Mouse (Mus musculus) forebrain, postnatal 0 days (tissue): ENCODE measurements around the gene Spaca4. TPM values are rescaled to one million over a fixed set of nuclear protein-coding genes. Genes with fewer than 3 reads are reported as not detected.

Source experiments
- ATAC-seq: fragments of 200-750 bp; cut with Nextera tagmentation; 2 replicates; pipeline ENCODE4 v1.8.0; 2017; ENCODE audit warnings: mild to moderate bottlenecking, moderate library complexity
- DNase-seq: peaks from one replicate; pipeline ENCODE4 v3.0.0-alpha.2; 2015
- H3K27ac ChIP-seq: fragments of 300-500 bp; sonication (generic); 2 replicates; pipeline ENCODE4 v1.5.1; 2014; ENCODE audit warnings: low read depth, mild to moderate bottlenecking, antibody characterized with exemption, low read length, moderate library complexity, mixed read lengths
- H3K27me3 ChIP-seq: fragments of 300-500 bp; sonication (generic); 2 replicates; pipeline ENCODE4 v1.6.1; 2014; ENCODE audit warnings: mild to moderate bottlenecking, low read length, mixed read lengths; ENCODE audit not compliant: insufficient read depth
- H3K36me3 ChIP-seq: fragments of 300-500 bp; sonication (generic); 2 replicates; pipeline ENCODE4 v1.6.1; 2014; ENCODE audit warnings: mild to moderate bottlenecking, moderate library complexity; ENCODE audit not compliant: insufficient read depth
- H3K4me1 ChIP-seq: fragments of 300-500 bp; sonication (generic); 2 replicates; pipeline ENCODE4 v1.6.1; 2014; ENCODE audit warnings: antibody characterized with exemption; ENCODE audit not compliant: insufficient read depth
- H3K4me2 ChIP-seq: fragments of 300-500 bp; sonication (generic); 2 replicates; pipeline ENCODE4 v1.6.1; 2014; ENCODE audit warnings: low read depth, mild to moderate bottlenecking, moderate library complexity
- H3K4me3 ChIP-seq: fragments of 300-500 bp; sonication (generic); 2 replicates; pipeline ENCODE4 v1.5.1; 2014; ENCODE audit warnings: low read depth, low read length, mixed read lengths
- H3K9ac ChIP-seq: fragments of 300-500 bp; sonication (generic); 2 replicates; pipeline ENCODE4 v1.6.1; 2014; ENCODE audit warnings: mild to moderate bottlenecking
- H3K9me3 ChIP-seq: fragments of 300-500 bp; sonication (generic); 2 replicates; pipeline ENCODE4 v1.6.1; 2016; ENCODE audit warnings: low read length
- CTCF ChIP-seq: sonication (generic); IDR thresholded peaks from 2 replicates; pipeline ENCODE4 v1.5.1; 2016; ENCODE audit warnings: antibody characterized with exemption, control low read depth, low read depth
- WGBS: fragments of 180-500 bp; shearing (Covaris S2); extraction: QIAGEN DNeasy Blood & Tissue Kit; methylation state at CpG from one replicate; pipeline ENCODE4 v1.1.7; 2014; 5-methylcytosine and 5-hydroxymethylcytosine counted together
- polyA plus RNA-seq: library from polyadenylated mRNA; unstranded; fragments of >200 nt; fragmentation: Nextera tagmentation; extraction: Ambion mirVana; gene quantifications from 2 replicates; pipeline ENCODE4 v1.2.1, GENCODE M21; 2015
- total RNA-seq: library from RNA; depleted of rRNA; stranded (reverse); fragments of >200 nt; gene quantifications from 2 replicates; pipeline ENCODE4 v1.2.3, GENCODE M21; 2014; rRNA removed

Gene Spaca4
- total and polyA plus RNA-seq, 2 experiments from 2014 or later: not detected

- Histone ChIP-seq H3K27ac (no peak overlapping the region), H3K27me3 (no peaks in the 10 kb centered on the region), H3K4me3 (no peak overlapping the region), H3K9me3 (no peaks in the 10 kb centered on the region), H3K4me2 (no peak overlapping the region), H3K9ac (no peak overlapping the region), H3K36me3 (no peaks in the 10 kb centered on the region; the same call in 1 of the 2 replicates), H3K4me1 (no peaks in the 10 kb centered on the region)
- no peak for TF ChIP-seq CTCF
- DNase-seq: no peak
- WGBS: 66% methylated on average over 14 of the region's 14 CpGs
- no peak for ATAC-seq
Observed at GRCm38 (mm10) chr7:45679966-45680621, 45.5 kb downstream of the Spaca4 start.

GRCm38 (mm10) chr7:45678513-45678912, 47.1 kb downstream of the Spaca4 start:
- no peak for ATAC-seq
- no peak for DNase-seq
- Histone ChIP-seq H3K4me2 (no peak overlapping the region), H3K36me3 (no peaks in the 10 kb centered on the region; the same call in 1 of the 2 replicates), H3K27me3 (no peaks in the 10 kb centered on the region), H3K4me1 (no peaks in the 10 kb centered on the region), H3K9me3 (no peaks in the 10 kb centered on the region), H3K9ac (no peak overlapping the region), H3K4me3 (no peak overlapping the region), H3K27ac (no peak overlapping the region)
- TF ChIP-seq CTCF: no peak
- WGBS: 92% methylated on average over 14 of the region's 14 CpGs

- Histone ChIP-seq H3K36me3 (no peaks in the 10 kb centered on the region; the same call in 1 of the 2 replicates), H3K4me3 (no peak overlapping the region), H3K4me2 (no peak overlapping the region), H3K9me3 (no peaks in the 10 kb centered on the region), H3K4me1 (no peaks in the 10 kb centered on the region), H3K27me3 (no peaks in the 10 kb centered on the region), H3K27ac (no peak overlapping the region), H3K9ac (no peak overlapping the region)
- DNase-seq (no peak), ATAC-seq (no peak)
- TF ChIP-seq CTCF: no peak
- 80% methylated on average over 7 of the region's 7 CpGs for WGBS
Observed at GRCm38 (mm10) chr7:45677627-45678295, 47.9 kb downstream of the Spaca4 start.

Other genes starting within 250 kb of the Spaca4 start
Only the 30 nearest of the 32 such genes appear.
- 3.5 and 4.9 TPM in 2 replicates for gene Dhdh, start 237.0 kb downstream of the Spaca4 start, total RNA-seq
- gene Dhdh, start 237.0 kb downstream of the Spaca4 start, polyA plus RNA-seq: 1.9 and 3.6 TPM in 2 replicates
- 76.8 and 107 TPM in 2 replicates for gene Nucb1, start 215.4 kb downstream of the Spaca4 start, total RNA-seq
- gene Nucb1, start 215.4 kb downstream of the Spaca4 start, polyA plus RNA-seq: 103 and 122 TPM in 2 replicates
- 17.1 and 23.8 TPM in 2 replicates for gene Ppp1r15a, start 199.5 kb downstream of the Spaca4 start, total RNA-seq
- gene Ppp1r15a, start 199.5 kb downstream of the Spaca4 start, polyA plus RNA-seq: 23.9 and 26.3 TPM in 2 replicates
- 1.2 and 2.9 TPM in 2 replicates for gene Plekha4, start 199.5 kb downstream of the Spaca4 start, total RNA-seq
- gene Plekha4, start 199.5 kb downstream of the Spaca4 start, polyA plus RNA-seq: 1.2 and 1.8 TPM in 2 replicates
- gene Hsd17b14, start 170.9 kb downstream of the Spaca4 start, total RNA-seq: not detected in 2 replicates
- gene Hsd17b14, start 170.9 kb downstream of the Spaca4 start, polyA plus RNA-seq: 0.13 and 0.63 TPM in 2 replicates
- 13.7 and 14.2 TPM in 2 replicates for gene Bcat2, start 155.7 kb downstream of the Spaca4 start, total RNA-seq
- 17.7 and 20.2 TPM in 2 replicates for gene Bcat2, start 155.7 kb downstream of the Spaca4 start, polyA plus RNA-seq
- gene Fgf21, start 110.3 kb downstream of the Spaca4 start, total RNA-seq: not detected in 2 replicates
- not detected in 2 replicates for gene Fgf21, start 110.3 kb downstream of the Spaca4 start, polyA plus RNA-seq
- 0.08 and 0.29 TPM in 2 replicates for gene Fut1, start 108.5 kb downstream of the Spaca4 start, total RNA-seq
- not detected in 2 replicates for gene Fut1, start 108.5 kb downstream of the Spaca4 start, polyA plus RNA-seq
- gene Izumo1, start 104.0 kb downstream of the Spaca4 start, total RNA-seq: 0.08 and 0.14 TPM in 2 replicates
- not detected in 2 replicates for gene Izumo1, start 104.0 kb downstream of the Spaca4 start, polyA plus RNA-seq
- gene Rasip1, start 98.3 kb downstream of the Spaca4 start, total RNA-seq: 26.5 and 37.4 TPM in 2 replicates
- gene Rasip1, start 98.3 kb downstream of the Spaca4 start, polyA plus RNA-seq: 22.8 and 27.2 TPM in 2 replicates
- gene Mamstr, start 85.8 kb downstream of the Spaca4 start, total RNA-seq: 2.2 and 2.8 TPM in 2 replicates
- gene Mamstr, start 85.8 kb downstream of the Spaca4 start, polyA plus RNA-seq: 2.6 TPM in 2 replicates
- gene Fut2, start 59.4 kb downstream of the Spaca4 start, total RNA-seq: 0.15 TPM in 1 of 2 replicates, not detected in the other
- gene Fut2, start 59.4 kb downstream of the Spaca4 start, polyA plus RNA-seq: 0.06 and 0.13 TPM in 2 replicates
- 0.23 and 0.33 TPM in 2 replicates for gene Ntn5, start 41.8 kb downstream of the Spaca4 start, total RNA-seq
- 0.47 and 0.79 TPM in 2 replicates for gene Ntn5, start 41.8 kb downstream of the Spaca4 start, polyA plus RNA-seq
- gene Sec1, start 31.4 kb downstream of the Spaca4 start, total RNA-seq: 0.52 and 0.62 TPM in 2 replicates
- 0.18 and 0.34 TPM in 2 replicates for gene Sec1, start 31.4 kb downstream of the Spaca4 start, polyA plus RNA-seq
- 104 and 122 TPM in 2 replicates for gene Car11, start 26.0 kb downstream of the Spaca4 start, total RNA-seq
- gene Car11, start 26.0 kb downstream of the Spaca4 start, polyA plus RNA-seq: 92.1 and 102 TPM in 2 replicates
- gene Dbp, start 20.7 kb downstream of the Spaca4 start, total RNA-seq: 9.0 and 11.7 TPM in 2 replicates
- gene Dbp, start 20.7 kb downstream of the Spaca4 start, polyA plus RNA-seq: 6.4 and 6.6 TPM in 2 replicates
- gene Rpl18, start 10.4 kb downstream of the Spaca4 start, total RNA-seq: 891 and 1,057 TPM in 2 replicates
- 517 and 655 TPM in 2 replicates for gene Rpl18, start 10.4 kb downstream of the Spaca4 start, polyA plus RNA-seq
- gene Sphk2, start 7.8 kb downstream of the Spaca4 start, total RNA-seq: 19.6 and 21.5 TPM in 2 replicates
- 16.5 and 18.7 TPM in 2 replicates for gene Sphk2, start 7.8 kb downstream of the Spaca4 start, polyA plus RNA-seq
- gene Fam83e, start 4.6 kb downstream of the Spaca4 start, total RNA-seq: 0.31 and 0.33 TPM in 2 replicates
- gene Fam83e, start 4.6 kb downstream of the Spaca4 start, polyA plus RNA-seq: 0.09 TPM in 1 of 2 replicates, not detected in the other
- 128 and 144 TPM in 2 replicates for gene Lmtk3, start 57.9 kb upstream of the Spaca4 start, total RNA-seq
- 8.9 and 12.5 TPM in 2 replicates for gene Lmtk3, start 57.9 kb upstream of the Spaca4 start, polyA plus RNA-seq
- 6.5 and 8.9 TPM in 2 replicates for gene Sult2b1, start 58.9 kb upstream of the Spaca4 start, total RNA-seq
- 9.6 and 10.0 TPM in 2 replicates for gene Sult2b1, start 58.9 kb upstream of the Spaca4 start, polyA plus RNA-seq
- 253 and 270 TPM in 2 replicates for gene Cyth2, start 88.8 kb upstream of the Spaca4 start, total RNA-seq
- gene Cyth2, start 88.8 kb upstream of the Spaca4 start, polyA plus RNA-seq: 282 and 317 TPM in 2 replicates
- gene Kcnj14, start 99.0 kb upstream of the Spaca4 start, total RNA-seq: 0.54 and 1.00 TPM in 2 replicates
- 0.48 and 1.1 TPM in 2 replicates for gene Kcnj14, start 99.0 kb upstream of the Spaca4 start, polyA plus RNA-seq
- 39.3 and 41.8 TPM in 2 replicates for gene Grwd1, start 105.1 kb upstream of the Spaca4 start, total RNA-seq
- gene Grwd1, start 105.1 kb upstream of the Spaca4 start, polyA plus RNA-seq: 55.9 and 60.7 TPM in 2 replicates
- gene Kdelr1, start 147.0 kb upstream of the Spaca4 start, total RNA-seq: 129 TPM in 2 replicates
- 45.8 and 49.6 TPM in 2 replicates for gene Kdelr1, start 147.0 kb upstream of the Spaca4 start, polyA plus RNA-seq
- 9.0 and 12.9 TPM in 2 replicates for gene Grin2d, start 152.6 kb upstream of the Spaca4 start, total RNA-seq
- 1.9 and 3.4 TPM in 2 replicates for gene Grin2d, start 152.6 kb upstream of the Spaca4 start, polyA plus RNA-seq
- 0.31 TPM in 1 of 2 replicates, not detected in the other for gene Syngr4, start 170.9 kb upstream of the Spaca4 start, total RNA-seq
- gene Syngr4, start 170.9 kb upstream of the Spaca4 start, polyA plus RNA-seq: 0.40 TPM in 2 replicates
- gene Tmem143, start 171.1 kb upstream of the Spaca4 start, total RNA-seq: 22.1 and 29.7 TPM in 2 replicates
- 4.9 and 5.7 TPM in 2 replicates for gene Tmem143, start 171.1 kb upstream of the Spaca4 start, polyA plus RNA-seq
- 10.0 and 22.7 TPM in 2 replicates for gene Emp3, start 195.6 kb upstream of the Spaca4 start, total RNA-seq
- 24.9 and 33.7 TPM in 2 replicates for gene Emp3, start 195.6 kb upstream of the Spaca4 start, polyA plus RNA-seq
- gene Ccdc114, start 198.3 kb upstream of the Spaca4 start, total RNA-seq: 4.3 and 5.8 TPM in 2 replicates
- gene Ccdc114, start 198.3 kb upstream of the Spaca4 start, polyA plus RNA-seq: 3.1 and 5.1 TPM in 2 replicates